Mouse (Mus musculus) myocyte (in vitro differentiated cells): ENCODE results near the gene Gm49333. TPM values are rescaled to one million over a fixed set of nuclear protein-coding genes. Genes with fewer than 3 reads are reported as not detected.

ENCODE experiments used
- H3K27me3 ChIP-seq: one replicate; pipeline ENCODE4 v1.6.1; 2011; ENCODE audit not compliant: control insufficient read depth, insufficient read depth, insufficient read length
- H3K36me3 ChIP-seq: one replicate; pipeline ENCODE4 v1.6.1; 2011; ENCODE audit not compliant: control insufficient read depth, insufficient read depth
- H3K4me2 ChIP-seq: one replicate; pipeline ENCODE4 v1.6.1; 2011; ENCODE audit warnings: low read depth, control low read depth
- H3K4me3 ChIP-seq: one replicate; pipeline ENCODE4 v1.5.1; 2011; ENCODE audit warnings: mild to moderate bottlenecking, control low read depth, moderate library complexity
- H3K79me2 ChIP-seq: one replicate; pipeline ENCODE4 v1.6.1; 2011; ENCODE audit not compliant: control insufficient read depth, insufficient read depth
- H3ac ChIP-seq: one replicate; pipeline ENCODE4 v1.6.1; 2011; ENCODE audit not compliant: control insufficient read depth, insufficient read length
- CEBPB ChIP-seq: IDR thresholded peaks from 2 replicates; pipeline ENCODE4 v1.6.1; 2011; ENCODE audit warnings: mild to moderate bottlenecking, moderate library complexity; ENCODE audit not compliant: poor library complexity, insufficient read depth, severe bottlenecking
- E2F4 ChIP-seq: IDR thresholded peaks from one replicate; pipeline ENCODE4 v1.6.1; 2011; ENCODE audit warnings: mild to moderate bottlenecking, control low read depth, moderate library complexity; ENCODE audit not compliant: insufficient read depth
- MAX ChIP-seq: IDR thresholded peaks from one replicate; pipeline ENCODE4 v1.6.1; 2011; ENCODE audit warnings: low read depth, mild to moderate bottlenecking, control low read depth
- MYOD1 ChIP-seq, 3 experiments: IDR thresholded peaks; one replicate each; pipeline ENCODE4 v1.6.1; 2011; ENCODE audit warnings: control low read depth in 2 of 3, low read depth in 2 of 3, mild to moderate bottlenecking in 2 of 3, moderate library complexity in 1 of 3; ENCODE audit not compliant: insufficient read length in 2 of 3, control insufficient read depth in 1 of 3
- MYOG ChIP-seq, 3 experiments: IDR thresholded peaks; one replicate each; pipeline ENCODE4 v1.6.1; 2011; ENCODE audit warnings: control low read depth in 2 of 3, low read depth in 2 of 3, mild to moderate bottlenecking in 2 of 3; ENCODE audit not compliant: insufficient read length in 2 of 3, control insufficient read depth in 1 of 3, insufficient read depth in 1 of 3
- POLR2A ChIP-seq: IDR thresholded peaks from one replicate; pipeline ENCODE4 v1.6.1; 2011; ENCODE audit warnings: low read depth, mild to moderate bottlenecking, control low read depth, moderate library complexity; ENCODE audit not compliant: insufficient read length
- POLR2AphosphoS2 ChIP-seq: IDR thresholded peaks from one replicate; pipeline ENCODE4 v1.6.1; 2011; ENCODE audit warnings: low read depth, control low read depth; ENCODE audit not compliant: insufficient read length
- REST ChIP-seq: IDR thresholded peaks from one replicate; pipeline ENCODE4 v1.6.1; 2011; ENCODE audit warnings: mild to moderate bottlenecking, control low read depth, moderate library complexity; ENCODE audit not compliant: insufficient read depth, insufficient read length
- SRF ChIP-seq: IDR thresholded peaks from one replicate; pipeline ENCODE4 v1.6.1; 2011; ENCODE audit warnings: low read depth; ENCODE audit not compliant: control insufficient read depth, insufficient read length
- TCF12 ChIP-seq: IDR thresholded peaks from one replicate; pipeline ENCODE4 v1.6.1; 2011; ENCODE audit warnings: mild to moderate bottlenecking, control low read depth; ENCODE audit not compliant: poor library complexity, insufficient read depth, severe bottlenecking
- TCF3 ChIP-seq: IDR thresholded peaks from one replicate; pipeline ENCODE4 v1.6.1; 2011; ENCODE audit warnings: low read depth, control low read depth; ENCODE audit not compliant: insufficient read length
- USF1 ChIP-seq: IDR thresholded peaks from one replicate; pipeline ENCODE4 v1.6.1; 2011; ENCODE audit warnings: low read depth, mild to moderate bottlenecking, control low read depth, moderate library complexity
- polyA plus RNA-seq: library from polyadenylated mRNA; unstranded; fragments of >200 nt; fragmentation: generic; extraction: Trizol; gene quantifications from one replicate; pipeline ENCODE4 v1.2.1, GENCODE M21; 2012; ENCODE audit warnings: missing spikeins

Gm49333 gene
- polyA plus RNA-seq, 1 experiment: 0.04 TPM

GRCm38 (mm10) chr16:20620399-20620735 lies 9.0 kb downstream of the Gm49333 start:
- H3ac ChIP-seq: peak overlapping the region; percentile 66
- H3K36me3 ChIP-seq: no peaks in the 10 kb centered on the region
- H3K79me2 ChIP-seq: no peaks in the 10 kb centered on the region
- TF ChIP-seq REST (no peak), MYOD1 (IDR thresholded peaks at IDR 0.05; ENCODE audit: control insufficient read depth in 1 of 3, insufficient read length in 2 of 3, low read depth in 2 of 3) (no peak), E2F4 (no peak), POLR2AphosphoS2 (no peak), TCF12 (no peak), USF1 (no peak), MAX (no peak)
- H3K4me2 ChIP-seq: peak overlapping the region; percentile 86
- H3K4me3 ChIP-seq: peak overlapping the region; percentile 43
- no peaks in the 10 kb centered on the region for H3K27me3 ChIP-seq

- H3K27me3 ChIP-seq: no peaks in the 10 kb centered on the region
Observed at GRCm38 (mm10) chr16:20620751-20621190, 9.4 kb downstream of the Gm49333 start.

GRCm38 (mm10) chr16:20621191-20621990 lies 10.0 kb downstream of the Gm49333 start, which contains the start of gene Camk2n2:
Gene Camk2n2, minus strand, starts transcription at chr16:20621287.
- H3K79me2 ChIP-seq: no peaks in the 10 kb centered on the region
- peak within 1 kb of the TSS; percentile 43 for H3K4me3 ChIP-seq
- no peak for TF ChIP-seq TCF3
- TF ChIP-seq POLR2A: peak; percentile 24
- TF ChIP-seq E2F4: no peak
- TF ChIP-seq REST: no peak
- no peaks in the 10 kb centered on the region for H3K36me3 ChIP-seq
- peak within 1 kb of the TSS; percentile 99 for H3K4me2 ChIP-seq
- no peaks in the 10 kb centered on the region for H3K27me3 ChIP-seq
- peak within 1 kb of the TSS; percentile 66 for H3ac ChIP-seq

More at GRCm38 (mm10) chr16:20620751-20621190, 9.4 kb downstream of the Gm49333 start:
- Histone ChIP-seq H3K4me2 (peak overlapping the region; percentile 86), H3K79me2 (no peaks in the 10 kb centered on the region), H3K4me3 (peak overlapping the region; percentile 43), H3ac (peak overlapping the region; percentile 66), H3K36me3 (no peaks in the 10 kb centered on the region)
- no peak for TF ChIP-seq CEBPB
- TF ChIP-seq POLR2AphosphoS2: peak; percentile 20
- peak in 2 of 3 experiments; percentile 89 to 91 for TF ChIP-seq MYOG (IDR thresholded peaks at IDR 0.05; ENCODE audit: control insufficient read depth in 1 of 3, insufficient read depth in 1 of 3, insufficient read length in 2 of 3, low read depth in 2 of 3)
- TF ChIP-seq E2F4: no peak
- TF ChIP-seq MYOD1 (IDR thresholded peaks at IDR 0.05; ENCODE audit: control insufficient read depth in 1 of 3, insufficient read length in 2 of 3, low read depth in 2 of 3): peak in 2 of 3 experiments; percentile 70 to 80
- peak; percentile 17 for TF ChIP-seq TCF3

- Histone ChIP-seq H3K4me3 (peak overlapping the region; percentile 43), H3K27me3 (no peaks in the 10 kb centered on the region)
Observed at GRCm38 (mm10) chr16:20621991-20622685, 10.7 kb downstream of the Gm49333 start.

GRCm38 (mm10) chr16:20623211-20623610 lies 11.8 kb downstream of the Gm49333 start:
- Histone ChIP-seq H3K36me3 (no peaks in the 10 kb centered on the region), H3K4me2 (no peak overlapping the region), H3K4me3 (no peak overlapping the region), H3K79me2 (no peaks in the 10 kb centered on the region), H3ac (no peak overlapping the region), H3K27me3 (no peaks in the 10 kb centered on the region)
- TF ChIP-seq MYOD1 (IDR thresholded peaks at IDR 0.05; ENCODE audit: control insufficient read depth in 1 of 3, insufficient read length in 2 of 3, low read depth in 2 of 3) (no peak), POLR2A (no peak), POLR2AphosphoS2 (no peak), USF1 (no peak), MAX (no peak), E2F4 (no peak), CEBPB (no peak), TCF12 (no peak), MYOG (IDR thresholded peaks at IDR 0.05; ENCODE audit: control insufficient read depth in 1 of 3, insufficient read depth in 1 of 3, insufficient read length in 2 of 3, low read depth in 2 of 3) (no peak), SRF (no peak), TCF3 (no peak), REST (no peak)

More at GRCm38 (mm10) chr16:20621991-20622685, 10.7 kb downstream of the Gm49333 start:
- peak overlapping the region; percentile 99 for H3K4me2 ChIP-seq
- TF ChIP-seq POLR2AphosphoS2: peak; percentile 55
- peak; percentile 84 for TF ChIP-seq CEBPB
- TF ChIP-seq USF1: no peak
- TF ChIP-seq MYOD1 (IDR thresholded peaks at IDR 0.05; ENCODE audit: control insufficient read depth in 1 of 3, insufficient read length in 2 of 3, low read depth in 2 of 3): no peak
- TF ChIP-seq MYOG (IDR thresholded peaks at IDR 0.05; ENCODE audit: control insufficient read depth in 1 of 3, insufficient read depth in 1 of 3, insufficient read length in 2 of 3, low read depth in 2 of 3): no peak
- no peaks in the 10 kb centered on the region for H3K79me2 ChIP-seq
- H3ac ChIP-seq: peak overlapping the region; percentile 66
- no peaks in the 10 kb centered on the region for H3K36me3 ChIP-seq
